Mouse (Mus musculus): ENCODE results near the gene Il2rb.

The Il2rb gene

GRCm38 (mm10) chr15:78447746-78448535 is 47.1 kb downstream of the Il2rb start:
- in situ Hi-C loops (cut with MseI, MboI): loop anchor here (5.0 kb wide), 1 partner anchor 84 kb away; the partner anchor contains the start of gene C1qtnf6 (in 2 of the 2)

GRCm38 (mm10) chr15:78447121-78447520 is 48.0 kb downstream of the Il2rb start:
- in situ Hi-C loops (cut with MseI, MboI): loop anchor here (5.0 kb wide), 1 partner anchor 85 kb away; the partner anchor contains the start of gene C1qtnf6 (in 2 of the 2)

- in situ Hi-C loops (cut with MseI, MboI): no loop called here
These were observed 51.2 kb downstream of the Il2rb start for GRCm38 (mm10) chr15:78443857-78444256.

GRCm38 (mm10) chr15:78442231-78442630 is 52.8 kb downstream of the Il2rb start:
- in situ Hi-C loops (cut with MseI, MboI): no loop called here

GRCm38 (mm10) chr15:78438973-78439372 is 56.1 kb downstream of the Il2rb start:
- in situ Hi-C loops (cut with MseI, MboI): no loop called here

- in situ Hi-C loops (cut with MseI, MboI): no loop called here
These were observed 56.6 kb downstream of the Il2rb start for GRCm38 (mm10) chr15:78438505-78438904.

- in situ Hi-C loops (cut with MseI, MboI): no loop called here
These were observed 57.1 kb downstream of the Il2rb start for GRCm38 (mm10) chr15:78438018-78438394.

- in situ Hi-C loops (cut with MseI, MboI): no loop called here
These were observed 57.6 kb downstream of the Il2rb start for GRCm38 (mm10) chr15:78437237-78438017.

GRCm38 (mm10) chr15:78436380-78437192 is 58.5 kb downstream of the Il2rb start:
- in situ Hi-C loops (cut with MseI, MboI): no loop called here

- in situ Hi-C loops (cut with MseI, MboI): no loop called here
These were observed 59.4 kb downstream of the Il2rb start for GRCm38 (mm10) chr15:78435681-78436080.

- in situ Hi-C loops (cut with MseI, MboI): no loop called here
These were observed 60.1 kb downstream of the Il2rb start for GRCm38 (mm10) chr15:78434896-78435520.

GRCm38 (mm10) chr15:78431541-78432121 is 63.4 kb downstream of the Il2rb start:
- in situ Hi-C loops (cut with MseI, MboI): no loop called here

- in situ Hi-C loops (cut with MseI, MboI): no loop called here
These were observed 64.2 kb downstream of the Il2rb start for GRCm38 (mm10) chr15:78430874-78431273.

- in situ Hi-C loops (cut with MseI, MboI): loop anchor here in 1 of 2 experiments (10.0 kb wide), 1 partner anchor 75 kb away; no protein-coding TSS in a partner anchor
These were observed 65.0 kb downstream of the Il2rb start for GRCm38 (mm10) chr15:78429871-78430622.

Measured in mouse trophoblast stem cell (cell line).